28 mouse cellular contexts compared by ENCODE assay signal in genomic region chr1:89827051-89827450, GRCm38 (mm10).
DNase-seq lines count a peak whose midpoint lies in the region; ATAC-seq lines count a peak whose summit lies in the region.
"Had no signal": no experiment of that assay in that cellular context is flagged by ENCODE, and none has a peak within 500 bp of the region (broad histone marks: within the 10 kb centered on the region; RNA-seq: fewer than 3 reads in every experiment).

No protein-coding gene starts in this region.

- no peaks in the 10 kb centered on the region for H3K36me3 ChIP-seq in kidney, embryonic 14.5 days (ENCODE audit: control insufficient read depth, insufficient read depth, low read length)
- H3K36me3 ChIP-seq in midbrain, embryonic 11.5 days (ENCODE audit: control insufficient read depth, insufficient read depth, low read length): no peaks in the 10 kb centered on the region
- H3K36me3 ChIP-seq: embryonic facial prominence, embryonic 12.5 days; embryonic facial prominence, embryonic 15.5 days; G1E; heart, embryonic 10.5 days; heart, embryonic 13.5 days had no signal

- H3K27me3 ChIP-seq in kidney, embryonic 14.5 days (ENCODE audit: control insufficient read depth, insufficient read depth, low read length): no peaks in the 10 kb centered on the region
- no peaks in the 10 kb centered on the region for H3K27me3 ChIP-seq in midbrain, embryonic 11.5 days (ENCODE audit: control insufficient read depth, insufficient read depth, low read length)
- H3K27me3 ChIP-seq: CH12.LX; embryonic facial prominence, embryonic 12.5 days; embryonic facial prominence, embryonic 15.5 days; heart, embryonic 13.5 days; Patski had no signal

- WGBS in kidney, embryonic 14.5 days: 40% methylated on average over 3 of the region's 3 CpGs
- 52% methylated on average over 3 of the region's 3 CpGs for WGBS in midbrain, embryonic 11.5 days

- H3K9me3 ChIP-seq in kidney, embryonic 14.5 days (ENCODE audit: control insufficient read depth, low read length): no peaks in the 10 kb centered on the region
- no peaks in the 10 kb centered on the region for H3K9me3 ChIP-seq in midbrain, embryonic 11.5 days (ENCODE audit: control insufficient read depth, low read length)
- H3K9me3 ChIP-seq: embryonic facial prominence, embryonic 12.5 days; embryonic facial prominence, embryonic 15.5 days; heart, embryonic 10.5 days; heart, embryonic 13.5 days had no signal

- DNase-seq in kidney, adult 11 months: peak; percentile 30
- no peak for DNase-seq in kidney, postnatal 10 days
- peak; percentile 30 to 41 for DNase-seq in kidney, adult 8-10 months
- peak; percentile 20 for DNase-seq in 3T3-L1 (ENCODE audit: low read depth, low spot score)
- peak; percentile 37 to 60 for DNase-seq in kidney, postnatal 36 days
- DNase-seq in heart, adult 11 months: no peak
- DNase-seq in midbrain, embryonic 11.5 days (ENCODE audit: low spot score, missing footprints): no peak
- DNase-seq: adrenal gland, adult 2 months; adrenal gland, postnatal 14 days; B cell, adult 2 months; cerebellum, adult 11 months; cerebellum, adult 2 months; cerebellum, adult 9-11 months; cerebellum, postnatal 25 days; forebrain, postnatal 0 days; gastrocnemius, postnatal 25 days; heart, adult 2 months; heart, postnatal 4 days had no signal

- no peak overlapping the region for H3K9ac ChIP-seq in kidney, embryonic 14.5 days (ENCODE audit: low read depth, low read length)
- H3K9ac ChIP-seq in midbrain, embryonic 11.5 days (ENCODE audit: low read length): no peak overlapping the region
- H3K9ac ChIP-seq: embryonic facial prominence, embryonic 12.5 days; embryonic facial prominence, embryonic 15.5 days; forebrain, postnatal 0 days; heart, embryonic 13.5 days; hindbrain, embryonic 14.5 days had no signal

- no peak for ATAC-seq in kidney, embryonic 14.5 days (ENCODE audit: low FRiP score, low TSS enrichment)
- ATAC-seq in midbrain, embryonic 11.5 days (ENCODE audit: low FRiP score): no peak
- ATAC-seq: forebrain, embryonic 14.5 days; forebrain, postnatal 0 days; Patski had no signal

- no peak overlapping the region for H3K27ac ChIP-seq in kidney, embryonic 14.5 days (ENCODE audit: low read depth, low read length)
- H3K27ac ChIP-seq in midbrain, embryonic 11.5 days (ENCODE audit: low read depth, low read length): no peak overlapping the region
- H3K27ac ChIP-seq: embryonic facial prominence, embryonic 12.5 days; embryonic facial prominence, embryonic 15.5 days; heart, adult 2 months; heart, embryonic 10.5 days; heart, embryonic 13.5 days; hindbrain, embryonic 14.5 days had no signal

- H3K4me3 ChIP-seq in kidney, embryonic 14.5 days (ENCODE audit: low read length): no peak overlapping the region
- H3K4me3 ChIP-seq in midbrain, embryonic 11.5 days (ENCODE audit: low read depth, low read length): no peak overlapping the region
- H3K4me3 ChIP-seq: embryonic facial prominence, embryonic 12.5 days; embryonic facial prominence, embryonic 15.5 days; heart, adult 2 months; heart, embryonic 10.5 days; heart, embryonic 13.5 days had no signal

- H3K4me1 ChIP-seq in kidney, embryonic 14.5 days (ENCODE audit: control insufficient read depth, insufficient read depth, low read length): peaks cover 9% of the 10 kb centered on the region; the same call in 1 of the 2 replicates
- peaks cover 14% of the 10 kb centered on the region for H3K4me1 ChIP-seq in midbrain, embryonic 11.5 days (ENCODE audit: control insufficient read depth, insufficient read depth, low read length)
- H3K4me1 ChIP-seq: heart, embryonic 10.5 days; heart, embryonic 13.5 days had no signal

- no peak overlapping the region for H3K4me2 ChIP-seq in kidney, embryonic 14.5 days (replicated peaks; ENCODE audit: low read depth, low read length)
- no peak overlapping the region for H3K4me2 ChIP-seq in midbrain, embryonic 11.5 days
- H3K4me2 ChIP-seq: embryonic facial prominence, embryonic 12.5 days; embryonic facial prominence, embryonic 15.5 days; heart, embryonic 13.5 days; hindbrain, embryonic 14.5 days had no signal

Comparison
In these comparisons a context has a peak if more than half of its experiments do, and no peak if none do; other contexts are left out.
1. DNase-seq: peak in kidney, adult 11 months (single experiment), kidney, adult 8-10 months (2 of 2), 3T3-L1 (single experiment) and kidney, postnatal 36 days (2 of 2); none in kidney, postnatal 10 days (single experiment), heart, adult 11 months (single experiment) and midbrain, embryonic 11.5 days (single experiment).